Mouse (Mus musculus): ENCODE measurements around the gene Il18.
A peak's percentile ranks its signal among the peaks of the same experiment; 100 is the strongest.

Il18 gene

GRCm38 (mm10) chr9:50554241-50555093 is at the start of gene Il18:
Gene Il18, plus strand, starts transcription at chr9:50554827.
- peak; percentile 14 to 19 for DNase-seq (ENCODE audit: low read depth in 2 of 2, low spot score in 2 of 2)

- DNase-seq (ENCODE audit: low read depth in 2 of 2, low spot score in 2 of 2): no peak
These were observed 49.2 kb upstream of the Il18 start for GRCm38 (mm10) chr9:50505405-50505804.

DNA sequence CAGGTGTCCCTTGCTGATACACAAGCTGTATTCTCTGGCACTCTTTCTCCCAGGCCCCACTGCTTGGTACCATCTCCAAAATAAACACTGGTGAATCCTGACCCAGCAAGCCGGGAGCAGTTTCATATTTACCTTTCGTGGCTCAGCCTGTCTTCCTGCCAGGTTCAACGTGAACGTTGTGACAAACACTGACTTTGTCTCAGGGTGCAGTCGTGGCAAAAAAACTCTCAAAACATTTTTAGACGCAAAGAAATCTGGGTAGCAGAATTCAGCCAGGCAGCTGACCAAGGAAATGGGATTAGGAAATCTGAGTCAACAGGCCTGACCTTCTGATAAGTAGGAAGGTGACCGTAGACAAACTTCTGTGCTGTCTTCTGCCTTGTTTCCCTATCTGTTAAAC is 47.1 kb upstream of the Il18 start:
- DNase-seq (ENCODE audit: low read depth in 2 of 2, low spot score in 2 of 2): no peak

- DNase-seq (ENCODE audit: low read depth in 2 of 2, low spot score in 2 of 2): no peak
These were observed 39.2 kb upstream of the Il18 start for GRCm38 (mm10) chr9:50515462-50515861.

- DNase-seq (ENCODE audit: low read depth in 2 of 2, low spot score in 2 of 2): no peak
These were observed 35.8 kb upstream of the Il18 start for GRCm38 (mm10) chr9:50518781-50519180.

GRCm38 (mm10) chr9:50520748-50521147 is 33.9 kb upstream of the Il18 start:
- DNase-seq (ENCODE audit: low read depth in 2 of 2, low spot score in 2 of 2): no peak

GRCm38 (mm10) chr9:50521562-50521961 is 33.1 kb upstream of the Il18 start:
- no peak for DNase-seq (ENCODE audit: low read depth in 2 of 2, low spot score in 2 of 2)

GRCm38 (mm10) chr9:50522574-50522973 is 32.1 kb upstream of the Il18 start:
- DNase-seq (ENCODE audit: low read depth in 2 of 2, low spot score in 2 of 2): no peak

DNA sequence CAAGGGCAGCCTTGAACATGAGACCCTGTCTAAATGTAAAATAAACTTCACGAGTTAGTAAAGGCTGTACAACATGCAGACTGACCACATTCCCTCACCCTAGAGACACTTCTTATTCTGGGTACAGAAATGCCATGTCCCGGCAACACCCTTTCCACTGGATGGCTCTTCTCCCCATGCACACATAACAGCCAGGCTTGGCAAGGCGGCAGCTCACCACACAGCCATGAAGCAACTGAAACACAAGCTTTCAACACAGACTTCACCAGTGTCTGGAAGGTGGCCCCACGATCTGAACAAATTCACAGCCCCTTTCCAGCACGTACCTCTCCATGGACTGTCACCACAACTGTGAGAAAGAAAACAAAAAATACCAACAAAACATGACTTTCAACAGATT is 29.7 kb upstream of the Il18 start:
- DNase-seq (ENCODE audit: low read depth in 2 of 2, low spot score in 2 of 2): no peak

DNA sequence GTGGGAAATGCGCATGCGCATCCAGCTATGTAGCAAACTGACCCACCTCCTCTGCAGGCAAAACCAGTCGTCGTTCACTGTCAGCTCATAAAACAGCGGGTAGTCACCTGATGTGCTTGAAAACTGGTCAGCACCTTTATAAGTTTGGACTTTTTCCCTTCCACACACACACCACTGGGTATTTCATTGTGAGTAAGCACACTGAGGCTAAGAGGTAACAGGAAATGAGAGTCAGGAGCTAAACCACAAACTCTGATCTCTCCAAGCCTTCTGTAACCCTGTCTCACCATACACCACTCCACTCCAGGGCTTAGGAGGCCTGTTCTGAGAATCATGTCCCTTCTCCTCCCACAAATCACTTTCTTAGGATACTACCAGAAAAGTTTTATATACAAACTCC is 29.0 kb upstream of the Il18 start:
- no peak for DNase-seq (ENCODE audit: low read depth in 2 of 2, low spot score in 2 of 2)

DNA sequence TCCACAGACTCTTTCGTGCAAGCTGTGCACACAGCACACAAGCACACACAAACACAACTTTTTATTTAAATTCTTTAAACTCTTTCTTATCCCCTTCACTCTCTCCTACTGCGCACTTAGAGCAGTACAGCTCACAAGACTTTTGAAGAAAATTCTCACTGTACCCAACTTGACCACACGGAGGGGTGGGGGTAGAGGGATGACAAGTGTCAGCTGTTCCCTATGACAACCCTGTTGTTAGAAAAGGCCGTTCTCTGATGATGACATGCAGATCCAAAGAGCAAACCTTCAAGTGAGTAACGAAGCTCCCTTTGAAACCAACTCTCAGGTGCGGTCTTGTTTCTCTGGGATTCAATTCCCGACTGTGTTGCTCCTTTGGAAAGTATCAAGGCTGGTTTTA is 26.8 kb upstream of the Il18 start:
- peak in 1 of 2 experiments; percentile 42 for DNase-seq (ENCODE audit: low read depth in 2 of 2, low spot score in 2 of 2)

GRCm38 (mm10) chr9:50528293-50528892 is 26.2 kb upstream of the Il18 start, which contains the start of gene Pts:
Gene Pts, minus strand, starts transcription at chr9:50528724.
- DNase-seq (ENCODE audit: low read depth in 2 of 2, low spot score in 2 of 2): peak; percentile 96

DNA sequence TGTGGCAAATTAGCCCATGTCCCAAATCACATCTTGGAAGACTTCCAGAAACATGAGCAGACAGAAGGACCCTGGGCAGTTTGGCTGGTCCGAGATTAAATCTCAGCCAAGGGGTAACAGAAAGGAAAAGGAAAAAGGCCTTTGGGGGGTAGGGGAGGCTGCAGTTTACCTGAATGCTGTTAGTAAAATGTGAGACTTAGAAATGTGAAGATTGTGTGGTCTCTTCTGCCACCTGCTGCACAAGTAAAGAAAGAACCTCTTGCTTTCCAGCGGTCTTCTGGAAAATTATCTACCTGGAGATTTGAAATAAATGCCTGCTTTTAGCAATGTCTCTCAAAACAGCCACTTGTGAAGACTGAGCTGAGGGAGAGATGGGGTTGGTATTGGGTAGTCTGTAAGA is 23.7 kb upstream of the Il18 start:
- DNase-seq (ENCODE audit: low read depth in 2 of 2, low spot score in 2 of 2): peak in 1 of 2 experiments; percentile 25

DNA sequence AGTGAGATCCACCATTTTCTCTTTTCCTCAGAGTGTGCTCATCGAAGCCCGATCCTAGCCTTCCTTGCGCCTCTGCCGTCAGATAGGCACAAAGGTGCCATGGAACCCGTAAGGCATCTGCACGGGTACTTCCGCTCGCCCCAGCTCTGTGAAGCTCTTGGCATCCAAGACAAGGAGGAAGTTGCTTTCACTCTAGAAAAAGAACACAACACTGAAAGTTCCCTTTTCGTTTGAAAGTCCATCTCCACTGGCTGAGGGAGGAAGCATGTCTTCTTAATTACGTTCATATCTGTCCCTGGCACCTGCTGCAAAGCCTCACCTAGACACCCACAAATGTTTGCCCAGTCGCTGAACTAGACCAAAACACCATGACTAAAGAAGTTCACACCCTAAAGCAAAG is 21.3 kb upstream of the Il18 start:
- peak in 1 of 2 experiments; percentile 25 for DNase-seq (ENCODE audit: low read depth in 2 of 2, low spot score in 2 of 2)

DNA sequence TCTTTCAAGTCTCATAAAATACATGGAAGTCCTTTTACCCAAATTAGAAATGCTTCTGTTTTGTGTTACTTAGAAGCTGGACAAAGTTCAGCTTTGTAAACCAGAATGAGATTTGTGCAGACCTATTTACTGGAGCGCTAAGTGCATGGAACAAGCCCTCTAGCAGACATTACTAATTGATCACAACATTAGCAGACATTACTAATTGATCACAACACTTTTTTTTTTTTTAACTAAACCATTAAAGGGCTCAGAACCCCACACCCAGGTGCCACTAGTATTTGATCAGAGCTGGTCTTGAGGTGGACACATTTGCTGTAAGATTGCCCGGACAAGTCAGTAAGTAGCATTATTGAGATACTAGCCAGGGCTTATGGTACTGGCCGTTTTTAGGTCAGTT is 20.8 kb upstream of the Il18 start:
- no peak for DNase-seq (ENCODE audit: low read depth in 2 of 2, low spot score in 2 of 2)

GRCm38 (mm10) chr9:50535930-50536329 is 18.7 kb upstream of the Il18 start:
- no peak for DNase-seq (ENCODE audit: low read depth in 2 of 2, low spot score in 2 of 2)

DNA sequence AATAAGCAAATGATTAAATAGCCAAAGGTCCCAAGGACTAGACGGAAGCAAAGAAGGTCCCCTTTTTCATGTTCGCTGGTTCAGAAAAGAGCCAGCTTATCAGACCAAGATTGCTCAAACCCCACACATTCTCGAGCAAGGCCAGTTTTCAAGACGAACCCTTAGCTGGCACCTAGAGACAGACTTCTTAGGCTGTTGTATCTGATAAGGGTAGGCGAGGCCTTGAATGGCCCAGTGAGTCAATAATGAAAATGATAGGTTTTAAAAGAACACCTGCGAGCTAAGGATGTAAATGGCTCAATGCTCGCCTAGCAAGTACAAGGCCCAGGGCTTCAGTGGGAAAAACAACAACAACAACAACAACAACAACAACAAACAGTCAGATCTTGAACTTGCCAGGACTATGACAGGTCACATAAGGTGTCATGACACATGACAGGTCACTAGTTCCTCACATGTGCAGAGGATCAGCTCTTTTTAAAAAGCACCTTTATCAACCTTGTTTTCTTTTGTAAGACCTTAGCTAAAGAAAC is 18.0 kb upstream of the Il18 start:
- no peak for DNase-seq (ENCODE audit: low read depth in 2 of 2, low spot score in 2 of 2)

DNA sequence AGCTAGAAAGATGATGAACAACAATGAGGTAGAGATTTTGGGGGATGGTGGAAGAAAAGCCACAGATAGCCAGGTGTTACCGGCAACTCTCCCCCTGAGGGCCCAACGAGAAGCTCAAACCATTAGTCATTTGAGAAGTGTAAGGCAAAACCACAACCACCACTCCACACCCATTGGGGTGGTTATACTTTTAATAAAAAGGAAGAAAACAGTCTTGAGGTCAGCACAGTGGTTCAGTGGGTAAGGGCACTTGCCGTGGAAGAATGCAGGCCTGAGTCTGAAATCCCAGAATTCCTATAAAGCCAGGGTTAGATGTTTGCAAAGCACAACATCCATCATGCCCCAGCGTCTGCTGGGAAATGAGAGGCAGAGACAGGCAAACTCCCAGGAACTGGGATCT is 17.3 kb upstream of the Il18 start:
- no peak for DNase-seq (ENCODE audit: low read depth in 2 of 2, low spot score in 2 of 2)

- no peak for DNase-seq (ENCODE audit: low read depth in 2 of 2, low spot score in 2 of 2)
These were observed 14.5 kb upstream of the Il18 start for GRCm38 (mm10) chr9:50540170-50540569.

DNA sequence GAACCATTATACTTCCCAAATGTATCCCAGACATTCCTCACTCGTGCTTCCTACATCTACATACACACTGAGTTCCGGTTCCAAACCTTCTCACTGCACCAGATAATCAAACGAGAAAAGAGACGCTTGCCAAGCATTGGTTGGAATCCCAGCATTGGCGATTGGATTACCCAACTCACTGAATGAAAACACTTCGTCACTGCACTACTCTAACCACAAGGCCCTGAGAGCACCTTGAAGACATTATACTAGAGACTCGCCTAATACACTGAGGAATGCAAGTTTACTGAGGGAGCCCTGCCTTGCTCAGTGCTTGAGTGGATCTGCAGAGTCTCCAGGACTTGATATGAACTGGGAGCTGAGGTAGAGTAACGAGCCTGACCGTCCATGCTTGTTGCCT is 12.2 kb upstream of the Il18 start:
- no peak for DNase-seq (ENCODE audit: low read depth in 2 of 2, low spot score in 2 of 2)

DNA sequence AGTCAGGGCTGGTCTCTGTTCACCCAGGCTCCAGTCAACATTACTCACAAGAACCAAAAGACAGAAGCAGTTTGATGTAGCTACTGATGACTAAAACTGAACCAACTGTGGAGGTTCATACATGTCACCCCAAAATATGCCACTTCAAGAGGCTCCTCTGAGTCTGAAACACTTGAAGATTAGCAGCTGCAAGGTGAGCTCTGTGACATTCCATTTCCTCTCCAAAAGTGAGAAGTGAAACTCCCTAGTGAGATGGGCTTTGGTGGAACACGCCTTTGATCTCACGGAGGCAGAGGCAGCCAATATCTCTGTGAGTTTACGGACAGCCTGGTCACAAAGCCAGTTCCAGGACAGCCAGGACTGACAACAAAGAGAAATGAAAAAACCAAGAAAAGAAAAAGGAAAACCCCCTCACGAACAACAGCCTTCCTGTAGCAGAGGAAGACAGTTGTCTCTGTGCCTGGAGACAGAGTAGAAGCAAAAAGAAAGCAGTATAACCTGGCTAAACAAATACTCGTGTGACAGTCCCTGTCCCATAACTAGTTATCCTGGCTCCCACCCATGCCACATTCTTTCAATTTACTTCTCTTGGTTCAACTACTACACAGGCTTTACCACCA is 6.7 kb upstream of the Il18 start:
- DNase-seq (ENCODE audit: low read depth in 2 of 2, low spot score in 2 of 2): no peak

DNA sequence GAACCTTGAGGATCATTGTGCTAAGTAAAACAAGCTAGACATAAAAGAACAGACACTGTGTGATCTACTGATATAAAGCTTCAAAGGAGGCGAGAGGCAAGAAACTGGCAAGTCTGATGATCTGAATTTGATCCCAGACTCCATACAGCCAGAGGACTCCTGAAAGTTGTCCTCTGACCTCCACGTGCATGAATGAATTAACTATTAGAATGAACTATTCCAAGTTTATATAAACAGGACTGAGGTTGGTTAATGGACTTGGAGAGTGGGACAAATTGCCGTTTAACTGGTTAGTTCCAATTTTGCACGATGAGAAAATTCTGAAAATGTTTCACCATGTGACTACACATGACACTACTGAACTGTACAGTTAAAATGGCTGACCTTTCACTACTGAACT is 5.7 kb upstream of the Il18 start:
- DNase-seq (ENCODE audit: low read depth in 2 of 2, low spot score in 2 of 2): no peak

Measured in CD8-positive naive resting alpha-beta T cell, adult 2 months (primary cell).